Mouse (Mus musculus) neural tube, embryonic 14.5 days (tissue): ENCODE data around the gene Prkd2. TPM values are rescaled to one million over a fixed set of nuclear protein-coding genes. Genes with fewer than 3 reads are reported as not detected.

Experiments used
- ATAC-seq: fragments of 200-750 bp; cut with Nextera tagmentation; 2 replicates; pipeline ENCODE4 v1.8.0; 2017; ENCODE audit warnings: low read depth, mild to moderate bottlenecking, moderate TSS enrichment, moderate library complexity
- H3K27ac ChIP-seq: fragments of 300-500 bp; sonication (generic); 2 replicates; pipeline ENCODE4 v1.5.1; 2014; ENCODE audit warnings: low read depth, mild to moderate bottlenecking, control low read depth, low read length, moderate library complexity, mixed read lengths
- H3K27me3 ChIP-seq: fragments of 300-500 bp; sonication (generic); 2 replicates; pipeline ENCODE4 v1.6.1; 2014; ENCODE audit warnings: low read length; ENCODE audit not compliant: control insufficient read depth, insufficient read depth
- H3K36me3 ChIP-seq: fragments of 300-500 bp; sonication (generic); 2 replicates; pipeline ENCODE4 v1.6.1; 2014; ENCODE audit warnings: low read length, mixed read lengths; ENCODE audit not compliant: control insufficient read depth, insufficient read depth
- H3K4me1 ChIP-seq: fragments of 300-500 bp; sonication (generic); 2 replicates; pipeline ENCODE4 v1.6.1; 2014; ENCODE audit warnings: low read length; ENCODE audit not compliant: control insufficient read depth, insufficient read depth
- H3K4me2 ChIP-seq: fragments of 300-500 bp; sonication (generic); 2 replicates; pipeline ENCODE4 v1.6.1; 2014; ENCODE audit warnings: mild to moderate bottlenecking, low read depth, low read length, control low read depth
- H3K4me3 ChIP-seq: fragments of 300-500 bp; sonication (generic); 2 replicates; pipeline ENCODE4 v1.5.1; 2014; ENCODE audit warnings: low read depth, low read length, control low read depth, mixed read lengths
- H3K9ac ChIP-seq: fragments of 300-500 bp; sonication (generic); replicated peaks from 2 replicates; pipeline ENCODE4 v1.6.1; 2014; ENCODE audit warnings: low read depth, mild to moderate bottlenecking, control low read depth, low read length, mixed read lengths
- H3K9me3 ChIP-seq: fragments of 300-500 bp; sonication (generic); 2 replicates; pipeline ENCODE4 v1.6.1; 2016; ENCODE audit warnings: low read length; ENCODE audit not compliant: control insufficient read depth
- WGBS: fragments of 180-500 bp; shearing (Covaris S2); extraction: QIAGEN DNeasy Blood & Tissue Kit; methylation state at CpG from one replicate; pipeline ENCODE4 v1.1.7; 2014; 5-methylcytosine and 5-hydroxymethylcytosine counted together
- polyA plus RNA-seq: library from polyadenylated mRNA; unstranded; fragments of >200 nt; fragmentation: Nextera tagmentation; extraction: Ambion mirVana; gene quantifications from 2 replicates; pipeline ENCODE4 v1.2.1, GENCODE M21; 2014

Gene Prkd2
- polyA plus RNA-seq, 1 experiment from 2014 or later: 4.5 TPM

DNA sequence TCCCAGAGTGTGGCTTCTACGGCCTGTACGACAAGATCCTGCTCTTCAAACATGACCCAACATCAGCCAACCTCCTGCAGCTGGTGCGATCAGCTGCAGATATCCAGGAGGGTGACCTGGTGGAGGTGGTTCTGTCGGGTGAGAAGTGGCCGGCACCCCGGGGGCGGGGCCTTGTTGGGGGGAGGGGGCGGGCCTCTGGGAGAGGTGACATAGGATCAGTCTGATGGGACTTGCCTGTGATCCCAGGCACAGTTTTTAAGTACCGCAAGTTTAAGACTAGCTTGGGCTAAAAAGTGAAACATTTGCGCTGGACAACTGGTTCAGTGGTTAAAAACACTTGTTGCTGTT, 3.1 kb downstream of the Prkd2 start:
- WGBS: 39% methylated on average over 10 of the region's 10 CpGs
- Histone ChIP-seq H3K4me2 (0 out of 2 replicates have a peak overlapping the region, but pooled peaks have one; percentile 17), H3K4me3 (no peak overlapping the region), H3K27me3 (no peaks in the 10 kb centered on the region), H3K36me3 (peaks cover 1% of the 10 kb centered on the region; the same call in 1 of the 2 replicates), H3K4me1 (peaks cover 15% of the 10 kb centered on the region), H3K27ac (no peak overlapping the region), H3K9me3 (no peaks in the 10 kb centered on the region), H3K9ac (no peak overlapping the region)
- no peak for ATAC-seq

DNA sequence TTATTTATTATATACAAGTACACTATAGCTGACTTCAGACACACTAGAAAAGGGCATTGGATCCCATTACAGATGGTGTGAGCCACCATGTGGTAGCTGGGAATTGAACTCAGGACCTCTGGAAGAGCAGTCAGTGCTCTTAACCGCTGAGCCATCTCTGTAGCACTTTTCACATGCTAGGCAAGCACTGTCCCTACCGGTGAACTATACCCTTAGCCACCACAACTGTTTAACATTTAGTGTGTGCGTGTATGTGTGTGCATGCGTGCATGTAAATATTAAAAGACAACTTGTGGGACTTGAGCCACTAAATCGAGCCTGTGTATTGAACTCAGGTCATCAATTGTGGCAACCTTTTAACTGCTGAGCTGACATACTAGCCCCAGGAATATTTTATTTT, 4.1 kb downstream of the Prkd2 start:
- Histone ChIP-seq H3K27ac (no peak overlapping the region), H3K9ac (no peak overlapping the region), H3K27me3 (no peaks in the 10 kb centered on the region), H3K9me3 (no peaks in the 10 kb centered on the region), H3K4me2 (no peak overlapping the region), H3K4me3 (no peak overlapping the region), H3K4me1 (peaks cover 15% of the 10 kb centered on the region), H3K36me3 (no peaks in the 10 kb centered on the region)
- 96% methylated on average over 5 of the region's 5 CpGs for WGBS
- no peak for ATAC-seq

DNA sequence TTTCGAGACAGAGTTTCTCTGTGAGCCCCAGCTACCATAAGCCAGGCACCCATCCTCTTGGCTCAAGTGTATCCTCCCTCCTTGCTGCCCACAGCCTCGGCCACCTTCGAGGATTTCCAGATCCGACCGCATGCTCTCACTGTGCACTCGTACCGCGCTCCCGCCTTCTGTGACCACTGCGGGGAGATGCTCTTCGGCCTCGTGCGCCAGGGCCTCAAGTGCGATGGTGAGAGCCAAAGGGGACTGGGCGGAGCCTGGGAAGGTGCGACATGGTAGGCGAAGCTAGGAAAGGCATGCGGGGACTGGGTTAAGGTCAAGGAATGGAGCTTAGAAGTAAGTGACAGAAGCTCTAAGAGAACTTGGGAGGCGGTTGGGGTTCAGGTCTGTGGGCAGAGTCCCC, 4.8 kb downstream of the Prkd2 start:
- H3K9ac ChIP-seq: no peak overlapping the region
- H3K27me3 ChIP-seq: no peaks in the 10 kb centered on the region
- H3K36me3 ChIP-seq: no peaks in the 10 kb centered on the region
- H3K4me2 ChIP-seq: no peak overlapping the region
- peaks cover 11% of the 10 kb centered on the region for H3K4me1 ChIP-seq
- WGBS: 91% methylated on average over 19 of the region's 19 CpGs
- no peak for ATAC-seq
- H3K27ac ChIP-seq: no peak overlapping the region
- no peak overlapping the region for H3K4me3 ChIP-seq
- no peaks in the 10 kb centered on the region for H3K9me3 ChIP-seq

DNA sequence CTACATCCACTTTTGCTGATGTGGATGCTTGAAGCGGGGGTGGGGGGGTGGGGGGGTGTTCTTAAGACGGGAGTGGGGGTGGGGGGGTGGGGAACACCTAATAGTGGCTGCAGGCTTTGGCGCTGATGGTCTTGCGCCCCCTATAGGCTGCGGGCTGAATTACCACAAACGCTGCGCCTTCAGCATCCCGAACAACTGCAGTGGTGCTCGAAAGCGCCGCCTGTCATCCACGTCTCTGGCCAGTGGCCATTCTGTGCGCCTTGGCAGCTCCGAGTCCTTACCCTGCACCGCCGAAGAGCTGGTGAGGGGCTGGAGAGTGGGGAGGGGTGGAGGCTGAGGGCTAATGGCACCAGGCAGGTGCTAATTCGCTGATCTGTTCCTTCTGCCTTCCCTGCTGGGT, 5.9 kb downstream of the Prkd2 start:
- Histone ChIP-seq H3K4me1 (peaks cover 9% of the 10 kb centered on the region), H3K36me3 (peaks cover 5% of the 10 kb centered on the region; the same call in 1 of the 2 replicates), H3K9ac (no peak overlapping the region), H3K4me3 (no peak overlapping the region), H3K9me3 (no peaks in the 10 kb centered on the region), H3K27me3 (no peaks in the 10 kb centered on the region), H3K4me2 (no peak overlapping the region), H3K27ac (no peak overlapping the region)
- ATAC-seq: 0 out of 2 replicates have a peak, but pooled peaks have one; percentile 3
- WGBS: 19% methylated on average over 17 of the region's 17 CpGs

DNA sequence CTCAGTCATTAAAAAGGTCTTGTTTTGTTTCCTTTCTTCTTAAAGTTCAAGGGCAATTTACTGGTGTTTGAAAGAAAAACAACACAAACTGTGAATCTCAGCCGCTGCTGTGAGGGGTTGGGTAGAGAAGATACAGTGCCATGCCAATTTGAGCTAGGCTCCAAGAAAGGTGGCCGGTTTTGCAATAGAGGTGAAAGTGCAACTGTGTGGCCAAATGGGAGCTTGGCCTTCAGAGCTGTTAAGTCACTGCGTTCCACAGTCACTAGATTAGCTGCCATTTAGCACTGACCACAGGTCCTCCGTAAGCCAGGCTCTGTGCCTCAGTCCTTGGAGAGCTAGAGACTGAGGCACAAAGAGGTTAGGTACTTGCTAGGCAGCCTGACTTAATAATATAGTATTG, 8.9 kb downstream of the Prkd2 start:
- 85% methylated on average over 4 of the region's 4 CpGs for WGBS
- Histone ChIP-seq H3K36me3 (peaks cover 20% of the 10 kb centered on the region), H3K27ac (no peak overlapping the region), H3K9me3 (no peaks in the 10 kb centered on the region), H3K4me1 (no peaks in the 10 kb centered on the region), H3K27me3 (no peaks in the 10 kb centered on the region), H3K4me3 (no peak overlapping the region), H3K9ac (no peak overlapping the region), H3K4me2 (no peak overlapping the region)
- ATAC-seq: no peak

DNA sequence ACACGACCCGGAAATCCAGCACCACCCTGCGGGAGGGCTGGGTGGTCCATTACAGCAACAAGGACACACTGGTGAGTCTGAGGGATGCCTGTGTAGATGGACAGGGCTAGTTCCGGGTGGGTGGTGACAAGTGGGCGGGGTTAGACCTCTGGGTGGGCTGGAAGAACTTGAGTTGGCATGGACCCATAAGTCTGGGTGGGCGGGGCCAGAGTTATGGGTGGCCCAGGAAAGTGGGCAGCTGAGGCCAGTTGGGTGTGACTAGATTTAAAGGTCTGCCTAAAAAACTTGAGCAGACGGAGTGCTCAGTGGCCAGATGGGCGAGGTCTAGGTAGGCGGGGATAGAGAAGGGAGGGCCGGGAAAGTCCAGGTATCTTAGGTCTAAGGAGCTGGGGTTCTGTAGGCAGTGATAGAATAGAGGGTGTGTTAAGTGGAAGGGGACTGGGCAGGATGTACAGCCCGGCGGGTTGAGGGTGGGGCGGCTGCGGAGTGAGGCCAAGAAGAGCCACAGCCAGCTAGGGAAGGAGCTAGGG, 10.7 kb downstream of the Prkd2 start:
- no peak overlapping the region for H3K4me2 ChIP-seq
- H3K9me3 ChIP-seq: no peaks in the 10 kb centered on the region
- no peaks in the 10 kb centered on the region for H3K4me1 ChIP-seq
- peaks cover 26% of the 10 kb centered on the region for H3K36me3 ChIP-seq
- WGBS: 86% methylated on average over 14 of the region's 14 CpGs
- H3K27me3 ChIP-seq: no peaks in the 10 kb centered on the region
- no peak for ATAC-seq
- H3K27ac ChIP-seq: no peak overlapping the region
- no peak overlapping the region for H3K4me3 ChIP-seq
- no peak overlapping the region for H3K9ac ChIP-seq

DNA sequence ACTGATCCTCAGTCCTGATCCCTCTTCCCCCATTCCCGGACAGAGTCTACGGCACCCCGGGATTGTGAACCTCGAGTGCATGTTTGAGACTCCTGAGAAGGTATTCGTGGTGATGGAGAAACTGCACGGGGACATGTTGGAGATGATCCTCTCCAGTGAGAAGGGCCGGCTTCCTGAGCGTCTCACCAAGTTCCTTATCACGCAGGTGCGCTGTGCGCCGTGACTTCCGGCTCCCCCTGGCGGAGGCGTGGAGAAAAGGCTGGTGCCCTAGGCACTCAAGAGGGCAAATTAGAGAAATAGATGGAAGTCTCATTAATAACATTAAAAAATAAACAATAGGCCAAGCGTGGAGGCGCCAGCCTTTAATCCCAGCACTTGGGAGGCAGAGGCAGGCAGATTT, 15.6 kb downstream of the Prkd2 start:
- no peaks in the 10 kb centered on the region for H3K9me3 ChIP-seq
- no peak overlapping the region for H3K9ac ChIP-seq
- WGBS: 18% methylated on average over 17 of the region's 17 CpGs
- H3K4me2 ChIP-seq: no peak overlapping the region
- H3K27me3 ChIP-seq: no peaks in the 10 kb centered on the region
- no peak overlapping the region for H3K4me3 ChIP-seq
- H3K36me3 ChIP-seq: peaks cover 21% of the 10 kb centered on the region
- H3K4me1 ChIP-seq: no peaks in the 10 kb centered on the region
- no peak overlapping the region for H3K27ac ChIP-seq
- no peak for ATAC-seq

DNA sequence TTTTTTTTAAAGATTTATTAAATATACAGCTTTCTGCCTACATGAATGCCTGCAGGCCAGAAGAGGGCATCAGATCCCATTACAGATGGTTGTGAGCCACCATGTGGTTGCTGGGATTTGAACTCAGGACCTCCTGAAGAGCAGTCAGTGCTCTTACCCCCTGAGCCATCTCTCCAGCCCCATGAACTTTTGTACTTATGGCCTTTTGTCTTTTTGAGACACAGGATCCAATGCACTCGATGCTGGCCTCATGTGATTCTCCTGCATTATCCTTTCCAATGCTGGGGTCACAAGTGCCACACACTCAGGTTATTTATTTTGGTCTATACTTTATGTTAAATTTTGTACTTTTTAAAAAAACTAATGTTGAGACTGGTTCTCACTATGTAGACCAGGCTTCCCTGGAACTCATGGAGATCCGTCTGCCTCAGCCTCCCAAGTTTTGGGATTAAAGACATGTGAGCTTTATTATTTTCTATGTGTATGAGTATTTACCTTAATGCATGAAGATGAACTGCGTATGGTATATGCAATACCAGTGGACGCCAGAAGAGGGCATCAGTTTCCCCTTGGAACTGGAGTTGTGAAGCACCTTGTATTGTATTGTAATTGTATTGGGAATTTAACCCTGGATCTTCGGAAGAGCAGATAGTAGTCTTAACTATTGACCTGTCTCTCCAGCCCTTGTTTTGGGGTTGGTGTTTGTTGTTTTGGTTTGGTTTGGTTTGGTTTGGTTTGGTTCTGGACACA, 17.4 kb downstream of the Prkd2 start:
- ATAC-seq: no peak

DNA sequence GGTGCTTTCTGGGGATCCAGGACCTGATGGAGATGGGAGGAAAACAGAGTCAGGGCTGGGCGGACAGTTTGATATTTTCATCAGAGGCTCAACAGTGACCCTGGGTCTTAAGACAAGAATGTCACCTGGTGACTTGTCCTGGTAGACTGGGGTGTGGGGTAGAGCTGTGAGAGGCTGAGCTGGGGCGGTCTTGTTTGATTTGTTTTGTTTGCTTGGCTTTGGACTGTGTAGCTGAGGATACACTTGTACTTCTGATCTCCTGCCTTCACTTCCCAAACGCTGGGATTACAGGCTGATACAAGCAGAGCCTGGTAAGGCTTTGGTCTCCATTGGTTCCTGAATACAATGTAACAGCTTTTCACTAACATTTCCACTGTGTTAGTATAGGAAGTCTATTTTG, 24.8 kb downstream of the Prkd2 start:
- no peak for ATAC-seq
- no peaks in the 10 kb centered on the region for H3K4me1 ChIP-seq
- no peak overlapping the region for H3K4me2 ChIP-seq
- H3K27ac ChIP-seq: no peak overlapping the region
- H3K36me3 ChIP-seq: no peaks in the 10 kb centered on the region; the same call in none of the 2 replicates
- H3K9ac ChIP-seq: no peak overlapping the region
- no peaks in the 10 kb centered on the region for H3K9me3 ChIP-seq
- H3K4me3 ChIP-seq: no peak overlapping the region
- WGBS: 92% methylated on average over 3 of the region's 3 CpGs
- no peaks in the 10 kb centered on the region for H3K27me3 ChIP-seq

More for the DNA sequence above, 17.4 kb downstream of the Prkd2 start:
- Histone ChIP-seq H3K9ac (no peak overlapping the region), H3K9me3 (no peaks in the 10 kb centered on the region), H3K4me3 (no peak overlapping the region), H3K36me3 (peaks cover 16% of the 10 kb centered on the region), H3K27me3 (no peaks in the 10 kb centered on the region), H3K4me1 (no peaks in the 10 kb centered on the region), H3K27ac (no peak overlapping the region), H3K4me2 (no peak overlapping the region)
- 33% methylated on average over 5 of the region's 5 CpGs for WGBS
